Mouse (Mus musculus) olfactory bulb, adult 2 months (tissue): ENCODE results near the gene Ankrd55. TPM values are rescaled to one million over a fixed set of nuclear protein-coding genes. Genes with fewer than 3 reads are reported as not detected.
"Not testable (repeated sequence)": the region's sequence is repeated elsewhere in the genome, so short reads cannot be mapped to it uniquely, and the experiment has no call there.

ENCODE experiments used
- H3K27ac ChIP-seq: fragments of 200-500 bp; 2 replicates; pipeline ENCODE4 v1.5.1; 2012; ENCODE audit warnings: low read depth, low read length; ENCODE audit not compliant: insufficient read depth
- H3K4me1 ChIP-seq: fragments of 200-500 bp; 2 replicates; pipeline ENCODE4 v1.6.1; 2012; ENCODE audit warnings: low read length; ENCODE audit not compliant: control insufficient read depth, insufficient read depth
- H3K4me3 ChIP-seq: fragments of 200-500 bp; 2 replicates; pipeline ENCODE4 v1.5.1; 2012; ENCODE audit warnings: mild to moderate bottlenecking, low read depth, low read length, moderate library complexity; ENCODE audit not compliant: insufficient read depth
- CTCF ChIP-seq: fragments of 200-500 bp; IDR thresholded peaks from 2 replicates; pipeline ENCODE4 v1.5.1; 2012; ENCODE audit warnings: low read depth, mild to moderate bottlenecking, low read length, moderate library complexity; ENCODE audit not compliant: insufficient read depth
- POLR2A ChIP-seq: fragments of 200-500 bp; IDR thresholded peaks from 2 replicates; pipeline ENCODE4 v1.6.1; 2012; ENCODE audit warnings: mild to moderate bottlenecking, low read depth, low read length, moderate library complexity; ENCODE audit not compliant: insufficient read depth
- WGBS: fragments of 180-500 bp; shearing (Covaris S2); methylation state at CpG from one replicate; pipeline ENCODE4 v1.1.7; 2018; 5-methylcytosine and 5-hydroxymethylcytosine counted together
- polyA plus RNA-seq: library from polyadenylated mRNA; stranded (reverse); fragments of >200 nt; gene quantifications from 2 replicates; pipeline ENCODE4 v1.2.4, GENCODE M21; 2012; ENCODE audit warnings: low replicate concordance; ENCODE audit not compliant: missing spikeins, insufficient read depth, insufficient read length

Gene Ankrd55
- polyA plus RNA-seq, 1 experiment: not detected

DNA sequence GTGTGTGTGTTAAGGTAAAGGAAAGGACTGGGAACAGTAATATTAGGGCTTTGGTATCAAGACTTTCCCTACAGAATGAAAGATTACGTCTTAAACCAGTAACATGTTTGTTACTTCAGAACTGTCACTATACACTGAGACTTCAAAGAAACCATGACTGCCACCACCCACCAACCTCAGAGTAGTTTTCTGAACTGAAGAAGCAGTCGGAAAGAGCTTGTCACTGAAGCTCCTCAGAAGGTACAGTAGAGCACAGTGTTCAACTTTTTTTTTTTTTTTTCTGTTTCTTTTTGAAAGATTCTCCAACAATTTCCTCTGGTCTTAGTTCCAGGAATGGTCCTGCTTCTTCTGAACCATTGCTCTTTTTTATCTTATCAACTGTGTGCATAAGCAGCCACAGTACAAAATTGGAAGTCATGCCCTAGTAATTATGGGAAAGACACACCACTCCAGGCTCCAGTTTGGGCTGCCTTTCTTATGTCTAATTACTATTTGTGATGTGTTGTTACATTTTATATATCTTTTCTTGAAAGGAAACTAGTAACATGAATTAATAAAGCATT is 129.7 kb downstream of the Ankrd55 start:
- Histone ChIP-seq H3K27ac (no peak overlapping the region), H3K4me3 (no peak overlapping the region), H3K4me1 (no peaks in the 10 kb centered on the region)
- WGBS: 84% methylated on average over 2 of the region's 2 CpGs
- no peak for TF ChIP-seq CTCF
- no peak for TF ChIP-seq POLR2A

DNA sequence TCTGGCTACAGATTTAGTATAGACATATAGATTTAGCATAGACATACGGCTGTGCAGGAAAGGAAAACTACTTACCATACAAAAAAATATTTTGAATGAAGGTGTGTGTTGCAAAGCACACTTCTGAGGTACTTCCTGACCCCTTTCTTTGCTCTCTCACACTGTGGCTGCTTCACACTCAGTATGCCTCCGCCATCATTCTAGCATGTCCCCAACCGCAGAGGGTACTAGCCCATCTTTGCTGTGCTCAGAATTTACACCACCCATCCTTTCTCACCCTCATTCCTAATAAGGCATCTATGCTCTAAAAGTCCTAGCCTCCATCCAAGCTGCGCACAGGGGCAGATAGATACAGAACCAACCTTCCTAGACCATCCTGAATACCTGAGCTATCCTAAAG is 130.3 kb downstream of the Ankrd55 start:
- no peak for TF ChIP-seq CTCF
- no peak for TF ChIP-seq POLR2A
- 94% methylated on average over 4 of the region's 4 CpGs for WGBS
- Histone ChIP-seq H3K27ac (no peak overlapping the region), H3K4me3 (no peak overlapping the region), H3K4me1 (no peaks in the 10 kb centered on the region)

DNA sequence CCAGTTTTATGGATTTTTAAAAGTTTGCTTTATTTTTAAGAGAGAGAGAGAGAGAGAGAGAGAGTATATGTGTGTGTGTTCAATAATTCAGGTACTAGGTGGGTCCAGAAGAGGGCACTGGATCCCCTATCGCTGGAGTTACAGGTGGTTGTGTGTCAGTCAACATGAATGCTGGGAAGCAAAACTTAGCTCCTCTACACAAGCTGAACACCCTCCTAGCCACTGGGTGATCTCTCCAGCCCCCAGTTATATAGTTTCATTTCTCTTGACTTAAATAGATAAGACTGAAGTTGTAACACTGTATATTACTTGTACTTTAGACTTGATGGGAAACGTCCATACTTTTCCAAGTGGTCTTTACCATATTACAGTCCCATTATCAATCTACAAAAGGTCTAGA is 136.0 kb downstream of the Ankrd55 start:
- H3K4me3 ChIP-seq: no peak overlapping the region
- TF ChIP-seq POLR2A (no peak), CTCF (no peak)
- H3K27ac ChIP-seq: no peak overlapping the region
- WGBS: 91% methylated on average over 2 of the region's 2 CpGs
- peaks cover 6% of the 10 kb centered on the region; the same call in 1 of the 2 replicates for H3K4me1 ChIP-seq

DNA sequence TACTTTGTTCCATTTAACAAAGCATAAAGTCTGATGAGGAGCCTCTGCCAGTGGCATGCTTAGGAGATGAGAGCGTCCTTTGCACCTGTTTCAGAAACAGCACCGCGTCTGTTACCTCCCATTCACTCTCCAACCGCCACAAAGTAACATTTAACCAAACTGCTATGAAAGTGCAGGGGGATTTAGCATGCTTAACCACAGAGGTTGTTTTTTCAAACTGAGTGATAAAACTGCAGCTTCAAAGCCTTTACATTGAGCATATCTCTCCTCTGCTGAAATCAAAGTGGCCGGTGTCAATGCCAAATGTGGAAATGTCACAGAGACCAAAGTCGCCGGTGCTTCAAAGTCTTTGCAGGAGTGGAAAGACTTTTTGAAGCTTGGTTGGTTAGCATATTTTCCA is 136.4 kb downstream of the Ankrd55 start:
- Histone ChIP-seq H3K4me1 (peaks cover 6% of the 10 kb centered on the region; the same call in 1 of the 2 replicates), H3K27ac (no peak overlapping the region), H3K4me3 (no peak overlapping the region)
- 90% methylated on average over 7 of the region's 7 CpGs for WGBS
- TF ChIP-seq CTCF (no peak), POLR2A (no peak)

DNA sequence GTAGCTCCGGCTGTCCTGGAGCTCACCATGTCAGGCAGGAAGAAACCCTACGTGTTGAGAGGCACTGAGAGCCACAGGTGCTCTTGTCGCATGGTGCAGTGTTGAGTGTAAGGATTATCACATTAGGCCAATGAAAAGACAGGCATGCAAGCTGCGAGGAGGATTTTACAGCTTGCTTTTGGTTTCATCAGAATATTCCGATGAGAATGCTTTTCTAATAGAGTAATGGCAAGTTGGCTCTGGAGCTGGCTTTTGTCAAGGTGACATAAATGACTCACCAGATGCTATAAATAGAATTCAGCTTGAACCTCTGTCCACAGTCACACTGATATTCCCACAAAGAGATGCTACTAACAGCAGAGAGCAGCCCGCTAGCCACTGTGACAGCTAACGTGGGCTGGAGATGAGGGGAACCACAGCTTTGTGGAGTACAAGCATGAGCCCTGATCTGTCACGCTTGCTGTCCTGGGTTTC is 137.0 kb downstream of the Ankrd55 start:
- 58% methylated on average over 8 of the region's 8 CpGs for WGBS
- TF ChIP-seq CTCF: no peak
- Histone ChIP-seq H3K27ac (peak overlapping the region; percentile 21; the same call in 1 of the 2 replicates), H3K4me1 (peaks cover 6% of the 10 kb centered on the region; the same call in 1 of the 2 replicates), H3K4me3 (no peak overlapping the region)

DNA sequence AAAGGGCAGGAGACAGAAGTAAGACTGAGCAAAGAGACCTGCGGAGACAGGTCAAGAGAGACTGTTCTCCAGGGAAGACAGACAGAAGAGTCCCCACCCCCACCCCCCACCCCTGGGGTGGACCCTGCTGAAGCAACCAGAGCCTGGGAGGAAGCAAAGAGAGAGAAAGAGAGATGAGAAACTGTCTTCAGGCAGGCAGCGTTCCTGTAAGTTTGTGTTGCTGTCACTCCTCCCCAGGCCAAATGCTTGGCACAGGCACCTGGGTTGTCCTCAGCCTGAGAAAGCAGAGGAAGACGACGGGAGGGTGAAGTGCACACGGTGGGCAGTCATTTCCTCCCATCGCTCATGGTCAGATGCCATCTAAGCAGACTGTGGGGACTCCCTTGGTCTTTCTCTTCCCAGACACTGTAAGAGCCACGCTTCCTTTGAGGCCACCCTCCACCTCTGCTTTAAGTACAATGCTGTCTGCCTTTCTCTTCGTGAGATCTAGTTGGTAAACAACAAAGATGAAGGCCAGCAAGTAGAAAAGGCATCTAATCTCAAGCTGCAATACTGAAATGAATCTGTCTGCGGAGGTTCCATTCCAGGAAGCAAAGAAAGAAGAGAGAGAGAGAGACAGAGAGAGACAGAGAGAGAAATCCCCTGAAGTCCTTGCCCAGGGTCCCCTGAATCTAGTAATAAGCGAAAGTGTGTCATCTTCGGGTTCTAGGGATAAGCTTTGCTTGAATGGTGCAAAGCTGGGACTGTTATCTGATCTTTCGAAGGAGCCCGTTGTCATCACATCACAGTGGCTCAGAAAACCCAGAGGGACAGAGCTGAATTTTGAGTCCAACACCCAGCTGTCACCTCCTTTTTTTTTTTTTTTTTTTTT is 138.2 kb downstream of the Ankrd55 start:
- TF ChIP-seq POLR2A: no peak
- no peak for TF ChIP-seq CTCF
- no peak overlapping the region for H3K27ac ChIP-seq
- no peak overlapping the region for H3K4me3 ChIP-seq
- WGBS: 82% methylated on average over 13 of the region's 13 CpGs
- H3K4me1 ChIP-seq: peaks cover 6% of the 10 kb centered on the region; the same call in 1 of the 2 replicates

DNA sequence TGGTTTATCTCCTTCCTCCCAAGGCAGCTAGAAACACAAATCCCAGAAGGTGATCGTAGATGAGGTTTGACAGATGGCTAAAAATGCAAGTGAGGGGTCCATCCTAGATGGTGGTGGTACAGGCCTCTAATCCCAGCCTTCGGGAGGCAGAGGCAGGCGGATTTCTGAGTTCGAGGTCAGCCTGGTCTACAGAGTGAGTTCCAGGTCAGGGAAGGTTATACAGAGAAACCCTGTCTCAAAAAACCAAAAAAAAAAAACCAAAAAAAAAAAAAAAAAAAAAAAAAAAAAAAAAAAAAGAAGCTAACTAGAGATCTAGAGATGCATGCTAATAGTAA is 138.9 kb downstream of the Ankrd55 start:
- not testable (repeated sequence) for H3K27ac ChIP-seq, H3K4me3 ChIP-seq, H3K4me1 ChIP-seq
- 97% methylated on average over 4 of the region's 4 CpGs for WGBS

DNA sequence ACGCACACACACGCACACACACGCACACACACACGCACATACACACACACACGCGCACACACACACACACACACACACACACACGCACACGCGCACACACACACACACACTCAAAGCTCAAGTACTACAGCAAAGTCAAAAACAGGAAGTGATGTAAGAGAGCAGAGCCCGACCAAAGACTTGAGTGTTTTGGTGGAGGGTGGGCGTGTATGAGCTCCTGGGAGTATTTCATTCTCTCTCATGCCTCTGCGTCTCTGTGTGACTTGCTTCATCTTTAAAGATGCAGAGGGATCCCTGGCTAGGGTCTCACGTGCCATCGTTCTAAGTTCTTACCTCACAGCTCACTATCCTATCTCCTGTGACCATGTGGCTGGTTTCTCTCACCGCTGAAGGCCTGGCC is 139.3 kb downstream of the Ankrd55 start:
- H3K27ac ChIP-seq: no peak overlapping the region
- H3K4me1 ChIP-seq: peaks cover 6% of the 10 kb centered on the region; the same call in 1 of the 2 replicates
- no peak overlapping the region for H3K4me3 ChIP-seq
- TF ChIP-seq CTCF (no peak), POLR2A (no peak)
- WGBS: 95% methylated on average over 15 of the region's 15 CpGs

DNA sequence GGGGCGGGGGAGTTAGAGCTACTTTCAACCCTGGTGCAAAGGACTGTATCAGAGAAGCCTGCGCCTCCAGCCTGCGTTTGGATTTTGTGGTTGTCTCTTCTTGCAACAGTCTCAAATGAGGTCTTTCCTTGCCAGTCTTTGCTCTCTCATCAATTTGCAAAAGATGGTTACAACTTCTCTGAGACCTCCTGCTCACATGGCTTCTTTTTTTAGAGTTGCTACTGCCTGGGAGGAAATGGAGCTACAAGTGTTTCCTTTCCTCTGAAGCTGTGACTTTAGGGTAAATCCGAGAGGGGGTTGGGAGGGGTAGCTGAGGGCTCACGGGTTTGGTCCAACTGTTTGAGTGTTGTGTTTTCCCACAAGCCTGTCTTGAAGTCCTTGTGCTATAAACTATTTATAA is 145.0 kb downstream of the Ankrd55 start:
- no peak overlapping the region for H3K27ac ChIP-seq
- no peak for TF ChIP-seq POLR2A
- TF ChIP-seq CTCF: no peak
- peaks cover 2% of the 10 kb centered on the region; the same call in 1 of the 2 replicates for H3K4me1 ChIP-seq
- no peak overlapping the region for H3K4me3 ChIP-seq
- WGBS: 76% methylated on average over 5 of the region's 5 CpGs

Other genes with a start within 250 kb of the Ankrd55 start
- gene Il6st, start 175.6 kb downstream of the Ankrd55 start, polyA plus RNA-seq: 95.1 TPM in 1 of 2 replicates, not detected in the other